Mouse (Mus musculus) myocyte (in vitro differentiated cells): ENCODE results near the gene Ispd.

ENCODE experiments used
- E2F4 ChIP-seq: IDR thresholded peaks from one replicate; pipeline ENCODE4 v1.6.1; 2011; ENCODE audit warnings: mild to moderate bottlenecking, control low read depth, moderate library complexity; ENCODE audit not compliant: insufficient read depth
- MYOD1 ChIP-seq, 3 experiments: IDR thresholded peaks; one replicate each; pipeline ENCODE4 v1.6.1; 2011; ENCODE audit warnings: control low read depth in 2 of 3, low read depth in 2 of 3, mild to moderate bottlenecking in 2 of 3, moderate library complexity in 1 of 3; ENCODE audit not compliant: insufficient read length in 2 of 3, control insufficient read depth in 1 of 3
- POLR2AphosphoS2 ChIP-seq: IDR thresholded peaks from one replicate; pipeline ENCODE4 v1.6.1; 2011; ENCODE audit warnings: low read depth, control low read depth; ENCODE audit not compliant: insufficient read length

GRCm38 (mm10) chr12:36678220-36678619 lies 297.0 kb downstream of the Ispd start:
- TF ChIP-seq POLR2AphosphoS2 (no peak), E2F4 (no peak), MYOD1 (IDR thresholded peaks at IDR 0.05; ENCODE audit: control insufficient read depth in 1 of 3, insufficient read length in 2 of 3, low read depth in 2 of 3) (no peak)
